Comparison of ENCODE assay signal across 13 mouse cellular contexts in the genomic region with DNA sequence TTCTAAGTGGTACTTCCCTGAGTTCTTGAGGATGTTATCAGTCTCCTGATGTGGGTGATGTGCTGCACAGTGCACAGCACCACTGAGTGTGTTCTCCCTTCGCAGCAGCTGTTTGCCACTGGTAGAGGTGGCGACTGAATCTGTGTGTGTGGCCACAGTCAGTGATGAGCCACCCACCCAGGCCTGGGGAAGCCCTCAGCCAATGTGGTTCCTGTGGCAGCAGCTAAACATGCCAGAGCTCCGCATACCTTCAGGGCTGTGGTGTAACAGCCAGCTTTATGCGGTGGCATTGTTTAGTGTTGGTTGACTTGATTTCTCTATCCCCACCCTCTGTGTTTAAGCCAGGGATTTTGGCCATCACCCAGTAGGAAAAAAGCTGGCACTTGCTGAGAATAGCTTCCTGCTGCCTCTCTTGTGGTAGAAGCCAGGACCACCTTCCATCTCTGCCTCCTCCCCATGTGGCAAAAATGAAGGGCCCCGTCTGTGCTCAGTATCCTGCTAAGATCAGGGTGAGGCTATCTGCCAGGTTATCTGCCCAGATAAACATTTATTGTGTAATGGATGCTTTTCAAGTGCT.
DNase-seq lines count a peak whose midpoint lies in the region; ATAC-seq lines count a peak whose summit lies in the region.
"Had no signal": no experiment of that assay in that cellular context is flagged by ENCODE, and none has a peak within 500 bp of the region (broad histone marks: within the 10 kb centered on the region; RNA-seq: fewer than 3 reads in every experiment).

No protein-coding gene starts in this region.

- DNase-seq in heart, postnatal 36 days: no peak
- peak; percentile 10 for DNase-seq in lung, postnatal 36 days
- DNase-seq in lung, postnatal 25 days (ENCODE audit: low spot score): no peak
- peak; percentile 31 for DNase-seq in cerebellum, adult 9-10 months
- DNase-seq in layer of hippocampus, postnatal 14 days (ENCODE audit: low spot score in 2 of 2): peak; percentile 56 to 63
- DNase-seq in retina, embryonic 14.5 days (ENCODE audit: low spot score): no peak
- DNase-seq: kidney, postnatal 4 days; liver had no signal

- intact Hi-C loops in heart, postnatal 36 days (cut with DNase I): no loop called here

- H3K36me3 ChIP-seq in heart, embryonic 13.5 days: peaks cover 3% of the 10 kb centered on the region
- H3K36me3 ChIP-seq in heart, embryonic 12.5 days: peaks cover 1% of the 10 kb centered on the region; the same call in 1 of the 2 replicates
- H3K36me3 ChIP-seq: embryonic facial prominence, embryonic 12.5 days had no signal

- 68% methylated on average over 5 of the region's 5 CpGs for WGBS in heart, embryonic 13.5 days
- WGBS in heart, embryonic 12.5 days: 73% methylated on average over 5 of the region's 5 CpGs

- H3K27ac ChIP-seq in heart, embryonic 13.5 days (replicated peaks): no peak overlapping the region
- no peak overlapping the region for H3K27ac ChIP-seq in heart, embryonic 12.5 days (ENCODE audit: poor library complexity, severe bottlenecking)
- H3K27ac ChIP-seq: embryonic facial prominence, embryonic 12.5 days; neural tube, embryonic 13.5 days had no signal

- ATAC-seq in heart, embryonic 13.5 days (ENCODE audit: extremely low read depth, insufficient number of reproducible peaks, low FRiP score, low TSS enrichment): no peak
- ATAC-seq in heart, embryonic 12.5 days (ENCODE audit: insufficient number of reproducible peaks, low FRiP score): no peak
- ATAC-seq: activated CD4-positive, CD25-positive, alpha-beta regulatory T cell, adult 4 months had no signal

- H3K4me2 ChIP-seq in heart, embryonic 13.5 days: no peak overlapping the region
- no peak overlapping the region for H3K4me2 ChIP-seq in heart, embryonic 12.5 days
- H3K4me2 ChIP-seq: embryonic facial prominence, embryonic 12.5 days; neural tube, embryonic 13.5 days had no signal

- H3K9me3 ChIP-seq in heart, embryonic 13.5 days: no peaks in the 10 kb centered on the region
- H3K9me3 ChIP-seq in heart, embryonic 12.5 days (replicated peaks): no peaks in the 10 kb centered on the region
- H3K9me3 ChIP-seq: embryonic facial prominence, embryonic 12.5 days; neural tube, embryonic 13.5 days had no signal

- H3K27me3 ChIP-seq in heart, embryonic 13.5 days (replicated peaks): no peaks in the 10 kb centered on the region
- H3K27me3 ChIP-seq in heart, embryonic 12.5 days (replicated peaks): no peaks in the 10 kb centered on the region
- H3K27me3 ChIP-seq: embryonic facial prominence, embryonic 12.5 days; neural tube, embryonic 13.5 days had no signal

- peaks cover 21% of the 10 kb centered on the region for H3K4me1 ChIP-seq in heart, embryonic 13.5 days
- H3K4me1 ChIP-seq in heart, embryonic 12.5 days (replicated peaks): peaks cover 12% of the 10 kb centered on the region; the same call in 1 of the 2 replicates

- H3K4me3 ChIP-seq in heart, embryonic 13.5 days: no peak overlapping the region
- H3K4me3 ChIP-seq in heart, embryonic 12.5 days: no peak overlapping the region
- H3K4me3 ChIP-seq: embryonic facial prominence, embryonic 12.5 days; neural tube, embryonic 13.5 days had no signal

- 0 out of 2 replicates have a peak overlapping the region, but pooled peaks have one; percentile 28 for H3K9ac ChIP-seq in heart, embryonic 13.5 days
- H3K9ac ChIP-seq in heart, embryonic 12.5 days: no peak overlapping the region
- H3K9ac ChIP-seq: embryonic facial prominence, embryonic 12.5 days; neural tube, embryonic 13.5 days had no signal

Comparison
In these comparisons a context has a peak if more than half of its experiments do, and no peak if none do; other contexts are left out.
1. DNase-seq: peak in lung, postnatal 36 days (single experiment), cerebellum, adult 9-10 months (single experiment) and layer of hippocampus, postnatal 14 days (2 of 2); none in heart, postnatal 36 days (0 of 2), lung, postnatal 25 days (single experiment) and retina, embryonic 14.5 days (single experiment).